Mouse (Mus musculus): ENCODE results near the gene Mef2d.

GRCm38 (mm10) chr3:88140903-88141430 lies 1.2 kb upstream of the Mef2d start:
- TF ChIP-seq GATA1 (IDR thresholded peaks at IDR 0.05; ENCODE audit: borderline replicate concordance, low read length) (no peak), FLI1 (IDR thresholded peaks at IDR 0.05; ENCODE audit: low read length) (no peak)
